Comparison of ENCODE assay signal across 13 mouse cellular contexts in the genomic region with DNA sequence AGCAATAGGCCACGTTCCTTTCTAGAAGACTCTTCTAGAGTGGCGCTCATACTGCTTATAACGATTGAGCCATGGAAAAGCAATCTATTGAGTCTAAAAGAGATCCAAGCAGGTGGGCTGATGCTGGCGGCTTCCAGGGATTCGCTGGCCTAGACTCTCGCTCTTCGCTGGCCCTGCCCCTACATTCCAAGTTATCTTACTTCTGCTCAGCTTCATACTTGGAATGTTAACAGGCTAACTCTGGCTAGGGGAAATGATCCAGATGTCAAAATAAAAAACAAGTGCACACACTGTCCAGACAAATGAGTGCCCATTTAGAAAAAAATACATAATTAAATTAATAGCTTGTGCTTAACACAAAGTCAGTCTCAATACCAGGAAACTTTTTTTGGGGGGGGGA.
"Had no signal": no experiment of that assay in that cellular context is flagged by ENCODE, and none has a peak within 500 bp of the region (broad histone marks: within the 10 kb centered on the region; RNA-seq: fewer than 3 reads in every experiment).

No protein-coding gene starts in this region.

- H3K27ac ChIP-seq: kidney, postnatal 0 days; layer of hippocampus, adult 2 months; liver, embryonic 13.5 days; stomach, embryonic 15.5 days had no signal

- DNase-seq: kidney, postnatal 25 days; layer of hippocampus, adult 9-11 months; liver, embryonic 13.5 days; lung, adult 2 months; lung, postnatal 14 days; lung, postnatal 4 days; midbrain, embryonic 14.5 days; right cerebral cortex, postnatal 25 days; spleen, adult 18-20 months; thymus, postnatal 25 days had no signal

- H3K4me3 ChIP-seq: layer of hippocampus, adult 2 months; liver, embryonic 13.5 days; stomach, embryonic 15.5 days had no signal
